Mouse (Mus musculus) E14TG2a.4 (cell line): ENCODE measurements around the gene Chrm3.

Experiments used
- H3K27me3 ChIP-seq: 2 replicates; pipeline ENCODE4 v1.6.1; 2014; ENCODE audit warnings: low read length, control low read depth; ENCODE audit not compliant: insufficient read depth
- H3K36me3 ChIP-seq: 2 replicates; pipeline ENCODE4 v1.6.1; 2014; ENCODE audit warnings: low read length, control low read depth; ENCODE audit not compliant: insufficient read depth
- H3K4me1 ChIP-seq: replicated peaks from 2 replicates; pipeline ENCODE4 v1.6.1; 2014; ENCODE audit warnings: low read depth, low read length, control low read depth
- H3K4me3 ChIP-seq: replicated peaks from 2 replicates; pipeline ENCODE4 v1.5.1; 2014; ENCODE audit warnings: mild to moderate bottlenecking, low read length
- H3K9me3 ChIP-seq: 2 replicates; pipeline ENCODE4 v1.6.1; 2014; ENCODE audit warnings: low read length, control low read depth
- CTCF ChIP-seq: conservative IDR thresholded peaks from 2 replicates; pipeline ENCODE4 v1.5.1; 2014; ENCODE audit warnings: low read length
- NANOG ChIP-seq: IDR thresholded peaks from 2 replicates; pipeline ENCODE4 v1.6.1; 2014; ENCODE audit warnings: borderline replicate concordance, low read length, mixed read lengths
- POU5F1 ChIP-seq: IDR thresholded peaks from 2 replicates; pipeline ENCODE4 v1.6.1; 2014; ENCODE audit warnings: low read length, borderline replicate concordance

Chrm3 gene

GRCm38 (mm10) chr13:9921150-9921549, 439.5 kb downstream of the Chrm3 start:
- Histone ChIP-seq H3K4me3 (no peak overlapping the region), H3K4me1 (no peaks in the 10 kb centered on the region), H3K27me3 (no peaks in the 10 kb centered on the region), H3K36me3 (no peaks in the 10 kb centered on the region), H3K9me3 (no peaks in the 10 kb centered on the region)
- TF ChIP-seq NANOG (no peak), CTCF (no peak), POU5F1 (no peak)

- H3K36me3 ChIP-seq = no peaks in the 10 kb centered on the region
- TF ChIP-seq CTCF = no peak
- TF ChIP-seq POU5F1 = no peak
- TF ChIP-seq NANOG = no peak
- no peaks in the 10 kb centered on the region for H3K27me3 ChIP-seq
- no peaks in the 10 kb centered on the region for H3K9me3 ChIP-seq
- H3K4me1 ChIP-seq = no peaks in the 10 kb centered on the region
- H3K4me3 ChIP-seq = no peak overlapping the region
These were observed 447.9 kb downstream of the Chrm3 start for GRCm38 (mm10) chr13:9912697-9913096.

- no peak overlapping the region for H3K4me3 ChIP-seq
- no peak for TF ChIP-seq POU5F1
- no peak for TF ChIP-seq CTCF
- TF ChIP-seq NANOG = no peak
- no peaks in the 10 kb centered on the region for H3K27me3 ChIP-seq
- H3K9me3 ChIP-seq = no peaks in the 10 kb centered on the region
- no peaks in the 10 kb centered on the region for H3K4me1 ChIP-seq
- no peaks in the 10 kb centered on the region for H3K36me3 ChIP-seq
These were observed 451.9 kb downstream of the Chrm3 start for GRCm38 (mm10) chr13:9908707-9909106.

DNA sequence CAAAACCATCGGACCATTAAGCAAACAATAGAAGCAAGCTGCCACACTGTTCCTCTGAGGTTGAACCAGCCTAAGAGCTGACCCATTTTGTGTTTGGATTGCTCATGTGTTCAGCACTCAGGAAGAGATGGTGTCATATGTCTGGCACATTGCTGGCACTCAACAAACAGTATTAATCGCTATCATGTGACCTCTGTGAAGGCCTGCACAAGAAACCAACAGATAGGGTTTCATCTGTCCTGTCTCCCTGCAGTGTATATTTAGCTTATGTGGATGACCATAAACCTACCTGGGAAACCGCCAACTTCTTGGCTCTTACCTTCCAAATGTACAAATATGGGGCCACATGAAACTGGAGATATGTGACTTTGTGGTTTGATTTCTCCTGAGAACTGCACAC, 453.4 kb downstream of the Chrm3 start:
- Histone ChIP-seq H3K9me3 (no peaks in the 10 kb centered on the region), H3K4me3 (no peak overlapping the region), H3K27me3 (no peaks in the 10 kb centered on the region), H3K4me1 (no peaks in the 10 kb centered on the region), H3K36me3 (no peaks in the 10 kb centered on the region)
- no peak for TF ChIP-seq POU5F1
- no peak for TF ChIP-seq NANOG
- no peak for TF ChIP-seq CTCF

GRCm38 (mm10) chr13:9904455-9904854, 456.2 kb downstream of the Chrm3 start:
- Histone ChIP-seq H3K27me3 (no peaks in the 10 kb centered on the region), H3K4me3 (no peak overlapping the region), H3K9me3 (no peaks in the 10 kb centered on the region), H3K4me1 (no peaks in the 10 kb centered on the region), H3K36me3 (no peaks in the 10 kb centered on the region)
- TF ChIP-seq CTCF (no peak), POU5F1 (no peak), NANOG (no peak)

GRCm38 (mm10) chr13:9900653-9901385, 459.8 kb downstream of the Chrm3 start:
- no peaks in the 10 kb centered on the region for H3K27me3 ChIP-seq
- H3K4me3 ChIP-seq = no peak overlapping the region
- H3K9me3 ChIP-seq = no peaks in the 10 kb centered on the region
- H3K36me3 ChIP-seq = no peaks in the 10 kb centered on the region
- TF ChIP-seq POU5F1 (no peak), CTCF (no peak), NANOG (no peak)
- H3K4me1 ChIP-seq = no peaks in the 10 kb centered on the region

GRCm38 (mm10) chr13:9898664-9899369, 461.8 kb downstream of the Chrm3 start:
- no peak for TF ChIP-seq NANOG
- no peak for TF ChIP-seq POU5F1
- TF ChIP-seq CTCF = no peak
- no peaks in the 10 kb centered on the region for H3K27me3 ChIP-seq

DNA sequence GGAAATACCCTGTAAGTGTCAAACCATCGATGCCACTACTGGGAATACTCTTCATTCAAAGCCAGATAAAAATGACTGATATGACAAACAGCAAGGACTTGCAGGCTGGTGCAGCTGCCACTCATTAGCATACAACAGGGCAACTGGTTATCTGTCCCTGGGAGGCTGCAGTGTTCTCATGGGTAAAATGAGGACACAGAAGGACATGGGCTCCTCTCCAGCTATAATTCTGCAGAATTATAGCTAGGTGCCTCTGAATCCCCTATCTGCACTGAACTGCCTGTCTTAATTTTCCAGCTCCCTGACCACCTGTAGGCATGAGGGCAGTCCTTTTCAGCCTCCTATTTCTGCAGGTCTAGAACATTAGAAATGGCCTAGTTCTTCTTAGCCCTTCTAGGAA, 463.4 kb downstream of the Chrm3 start:
- TF ChIP-seq NANOG (no peak), CTCF (no peak), POU5F1 (no peak)
- no peaks in the 10 kb centered on the region for H3K4me1 ChIP-seq
- no peaks in the 10 kb centered on the region for H3K9me3 ChIP-seq
- no peaks in the 10 kb centered on the region for H3K27me3 ChIP-seq
- H3K36me3 ChIP-seq = no peaks in the 10 kb centered on the region
- no peak overlapping the region for H3K4me3 ChIP-seq

More at GRCm38 (mm10) chr13:9898664-9899369, 461.8 kb downstream of the Chrm3 start:
- Histone ChIP-seq H3K9me3 (no peaks in the 10 kb centered on the region), H3K36me3 (no peaks in the 10 kb centered on the region), H3K4me3 (no peak overlapping the region), H3K4me1 (no peaks in the 10 kb centered on the region)
